Mouse (Mus musculus) embryonic fibroblast, embryonic 13.5 days (primary cell): ENCODE data around the gene Zscan2. TPM values are rescaled to one million over a fixed set of nuclear protein-coding genes. Genes with fewer than 3 reads are reported as not detected.

Experiments used
- H3K27ac ChIP-seq: 2 replicates; pipeline ENCODE4 v1.5.1; 2012; ENCODE audit warnings: low read length, control low read depth, inconsistent platforms; ENCODE audit not compliant: insufficient read depth
- H3K4me1 ChIP-seq: 2 replicates; pipeline ENCODE4 v1.6.1; 2011; ENCODE audit warnings: low read length; ENCODE audit not compliant: control insufficient read depth, insufficient read depth
- H3K4me3 ChIP-seq: 2 replicates; pipeline ENCODE4 v1.5.1; 2011; ENCODE audit warnings: mild to moderate bottlenecking, control low read depth, low read length; ENCODE audit not compliant: insufficient read depth
- CTCF ChIP-seq: IDR thresholded peaks from 2 replicates; pipeline ENCODE4 v1.5.1; 2011; ENCODE audit warnings: mild to moderate bottlenecking, control low read depth, low read length, moderate library complexity, borderline replicate concordance; ENCODE audit not compliant: insufficient read depth
- POLR2A ChIP-seq: IDR thresholded peaks from 2 replicates; pipeline ENCODE4 v1.6.1; 2011; ENCODE audit warnings: low read depth, mild to moderate bottlenecking, control low read depth, low read length, moderate library complexity
- polyA plus RNA-seq: library from polyadenylated mRNA; stranded (reverse); fragments of >200 nt; gene quantifications from 2 replicates; pipeline ENCODE4 v1.2.4, GENCODE M21; 2011; ENCODE audit warnings: low read depth; ENCODE audit not compliant: missing spikeins, insufficient read length

The Zscan2 gene
- polyA plus RNA-seq, 1 experiment, result 5.1 TPM

DNA sequence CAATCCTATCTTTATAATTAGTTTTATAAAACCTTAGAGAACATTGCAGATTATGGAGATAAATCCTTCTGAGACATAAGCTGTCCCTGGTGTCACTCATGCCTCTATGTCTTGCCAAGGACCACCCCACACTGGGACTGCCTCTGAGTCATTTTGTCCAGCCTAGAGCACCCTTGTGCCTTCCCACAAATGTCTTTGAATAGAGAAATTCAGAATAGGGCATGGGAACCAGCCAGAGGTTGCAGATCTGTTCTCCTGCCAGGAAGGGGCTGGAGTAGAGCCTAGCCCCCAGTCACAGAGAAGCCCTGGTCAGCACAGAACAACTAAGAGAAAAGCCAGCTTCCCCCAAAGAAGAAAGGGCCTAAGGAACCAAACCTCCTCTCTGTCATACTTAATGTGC, 5.4 kb upstream of the Zscan2 start:
- no peak for TF ChIP-seq CTCF
- TF ChIP-seq POLR2A, result no peak
- Histone ChIP-seq H3K27ac (no peak overlapping the region), H3K4me3 (no peak overlapping the region)

GRCm38 (mm10) chr7:80857181-80857580, 3.5 kb upstream of the Zscan2 start:
- no peak overlapping the region for H3K27ac ChIP-seq
- TF ChIP-seq CTCF (peak; percentile 71; the same call in 1 of the 2 replicates), POLR2A (no peak)
- H3K4me1 ChIP-seq, result no peaks in the 10 kb centered on the region
- H3K4me3 ChIP-seq, result no peak overlapping the region

More for the DNA sequence above, 5.4 kb upstream of the Zscan2 start:
- H3K4me1 ChIP-seq, result no peaks in the 10 kb centered on the region

DNA sequence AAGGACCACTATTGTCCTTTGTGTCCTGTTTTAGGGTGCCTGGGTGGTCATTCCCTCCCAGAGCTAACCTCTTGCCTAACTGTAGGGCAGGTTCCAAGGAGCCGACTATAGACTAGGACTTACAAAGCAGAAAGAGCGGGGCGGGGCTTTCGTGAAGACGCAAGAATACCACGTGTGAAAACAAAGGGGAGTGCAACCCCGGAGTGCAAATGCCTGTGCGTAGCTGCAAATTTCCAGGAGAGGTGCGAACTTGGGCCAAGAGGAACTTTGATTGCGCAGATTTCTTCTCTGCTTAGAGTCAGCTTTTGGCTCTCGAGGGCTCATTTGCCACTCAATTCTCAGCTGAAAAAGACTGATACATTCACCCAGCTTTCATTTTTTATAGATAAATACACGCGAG, 493 bp upstream of the Zscan2 start:
- TF ChIP-seq CTCF, result no peak
- Histone ChIP-seq H3K4me1 (no peaks in the 10 kb centered on the region), H3K4me3 (peak overlapping the region; percentile 60), H3K27ac (no peak overlapping the region)

- H3K4me1 ChIP-seq, result peaks cover 2% of the 10 kb centered on the region; the same call in 1 of the 2 replicates
- no peak overlapping the region for H3K27ac ChIP-seq
- TF ChIP-seq CTCF, result no peak
- no peak for TF ChIP-seq POLR2A
- H3K4me3 ChIP-seq, result no peak overlapping the region
Observed at GRCm38 (mm10) chr7:80862475-80862874, 1.8 kb downstream of the Zscan2 start.

GRCm38 (mm10) chr7:80863520-80863919, 2.8 kb downstream of the Zscan2 start:
- Histone ChIP-seq H3K4me1 (peaks cover 2% of the 10 kb centered on the region; the same call in 1 of the 2 replicates), H3K4me3 (no peak overlapping the region), H3K27ac (no peak overlapping the region)
- no peak for TF ChIP-seq CTCF
- no peak for TF ChIP-seq POLR2A

GRCm38 (mm10) chr7:80864151-80864550, 3.4 kb downstream of the Zscan2 start:
- no peak for TF ChIP-seq POLR2A
- TF ChIP-seq CTCF, result no peak
- Histone ChIP-seq H3K4me3 (no peak overlapping the region), H3K27ac (no peak overlapping the region), H3K4me1 (peaks cover 2% of the 10 kb centered on the region; the same call in 1 of the 2 replicates)

DNA sequence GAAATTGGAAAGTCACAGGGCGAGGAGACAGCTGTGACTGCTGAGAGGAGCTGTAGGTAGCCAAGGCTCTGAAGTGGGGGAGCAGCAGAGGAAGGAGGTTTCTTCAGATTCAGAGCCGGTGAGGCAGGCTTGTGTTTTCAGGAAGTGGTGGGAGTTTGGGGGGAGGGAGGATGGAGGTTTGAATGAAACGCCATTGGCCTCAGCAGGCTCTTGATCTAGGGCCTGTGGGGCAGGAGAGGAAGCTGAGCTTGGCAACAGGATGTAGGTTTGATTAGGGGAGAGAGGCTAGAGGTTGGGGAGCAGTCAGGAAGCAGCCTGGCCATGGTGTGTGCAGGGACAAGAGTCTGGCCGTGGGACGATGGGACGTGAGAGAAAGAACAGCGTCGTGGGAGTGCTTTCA, 4.1 kb downstream of the Zscan2 start:
- H3K4me1 ChIP-seq, result peaks cover 2% of the 10 kb centered on the region; the same call in 1 of the 2 replicates
- H3K4me3 ChIP-seq, result no peak overlapping the region
- no peak overlapping the region for H3K27ac ChIP-seq
- TF ChIP-seq POLR2A (no peak), CTCF (no peak)

- no peak overlapping the region for H3K4me3 ChIP-seq
- H3K27ac ChIP-seq, result no peak overlapping the region
- TF ChIP-seq POLR2A (no peak), CTCF (no peak)
- H3K4me1 ChIP-seq, result peaks cover 2% of the 10 kb centered on the region; the same call in 1 of the 2 replicates
Observed at GRCm38 (mm10) chr7:80865521-80865920, 4.8 kb downstream of the Zscan2 start.

- TF ChIP-seq CTCF (no peak), POLR2A (no peak)
- no peak overlapping the region for H3K27ac ChIP-seq
- peaks cover 2% of the 10 kb centered on the region; the same call in 1 of the 2 replicates for H3K4me1 ChIP-seq
- H3K4me3 ChIP-seq, result no peak overlapping the region
Observed at GRCm38 (mm10) chr7:80866514-80867147, 5.9 kb downstream of the Zscan2 start.

DNA sequence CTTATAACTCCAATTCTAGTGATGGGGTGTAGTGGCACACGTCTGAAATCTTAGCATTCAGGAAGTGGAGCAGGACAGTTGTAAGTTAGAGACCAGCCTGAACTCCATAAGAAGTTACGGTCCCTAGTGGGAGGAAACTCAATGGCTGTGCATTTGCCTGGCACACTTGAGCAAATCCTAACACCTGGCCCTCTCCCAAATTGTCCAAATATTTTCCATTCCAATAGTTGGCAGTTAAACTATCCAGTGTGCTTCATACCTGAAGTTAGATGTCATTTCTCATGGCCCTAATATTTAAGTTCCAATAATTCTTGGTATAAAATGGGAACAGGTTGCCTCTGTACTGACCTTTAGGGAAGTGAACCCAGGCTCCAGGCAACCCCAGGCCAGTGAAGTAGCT, 8.0 kb downstream of the Zscan2 start:
- Histone ChIP-seq H3K4me3 (no peak overlapping the region), H3K4me1 (peaks cover 2% of the 10 kb centered on the region; the same call in 1 of the 2 replicates), H3K27ac (no peak overlapping the region)
- no peak for TF ChIP-seq POLR2A
- TF ChIP-seq CTCF, result no peak
